Mouse (Mus musculus) liver, postnatal 0 days (tissue): ENCODE measurements around the gene Capn12.

Experiments
- CTCF ChIP-seq: sonication (generic); IDR thresholded peaks from 2 replicates; pipeline ENCODE4 v1.5.1; 2016; ENCODE audit warnings: antibody characterized with exemption, low read depth
- EP300 ChIP-seq: IDR thresholded peaks from 2 replicates; pipeline ENCODE4 v1.6.1; 2016; ENCODE audit warnings: antibody characterized with exemption, low read depth, mild to moderate bottlenecking

GRCm38 (mm10) chr7:28921178-28921577 lies 40.0 kb downstream of the Capn12 start:
- TF ChIP-seq CTCF (no peak), EP300 (no peak)
